Mouse (Mus musculus) CH12.LX (cell line): ENCODE data around the gene Csdc2. TPM values are rescaled to one million over a fixed set of nuclear protein-coding genes. Genes with fewer than 3 reads are reported as not detected.

Experiments used
- DNase-seq: peaks from one replicate; pipeline ENCODE4 v3.0.0-alpha.2; 2013; ENCODE audit errors: extremely low read depth
- H3K27ac ChIP-seq: 2 replicates; pipeline ENCODE4 v1.5.1; 2012; ENCODE audit warnings: low read depth, mild to moderate bottlenecking, control low read depth, moderate library complexity; ENCODE audit not compliant: insufficient read depth
- H3K27me3 ChIP-seq: replicated peaks from 2 replicates; pipeline ENCODE3; 2012; ENCODE audit warnings: inconsistent platforms
- H3K36me3 ChIP-seq, 2 experiments: replicated peaks in 1 of 2; 2 replicates each; pipeline versions ENCODE3 to v1.6.1; 2012; ENCODE audit warnings: inconsistent platforms in 1 of 2, low read length in 1 of 2, mild to moderate bottlenecking in 1 of 2, mixed read lengths in 1 of 2, moderate library complexity in 1 of 2; ENCODE audit not compliant: control insufficient read depth in 1 of 2, insufficient read depth in 1 of 2
- H3K4me1 ChIP-seq, 2 experiments: 2 replicates each; pipeline ENCODE4 v1.6.1; 2012; ENCODE audit warnings: inconsistent platforms in 1 of 2, moderate library complexity in 1 of 2; ENCODE audit not compliant: insufficient read depth in 2 of 2, control insufficient read depth in 1 of 2
- H3K4me2 ChIP-seq: 2 replicates; pipeline ENCODE4 v1.6.1; 2012; ENCODE audit warnings: low read depth, mild to moderate bottlenecking, control low read depth; ENCODE audit not compliant: poor library complexity, insufficient read depth, severe bottlenecking
- H3K4me3 ChIP-seq, 3 experiments: fragments of 150-350 bp in 1 of 3; sonication (generic) in 1 of 3; replicated peaks in 1 of 3; 2 replicates each; pipeline versions ENCODE3 to v1.5.1; 2011 to 2012; ENCODE audit warnings: low read depth in 2 of 3, low read length in 2 of 3, mild to moderate bottlenecking in 2 of 3, moderate library complexity in 2 of 3, control low read depth in 1 of 3, improper control_type of control experiment in 1 of 3, inconsistent platforms in 1 of 3, mixed read lengths in 1 of 3; ENCODE audit not compliant: poor library complexity in 1 of 3
- H3K79me2 ChIP-seq: replicated peaks from 2 replicates; pipeline ENCODE4 v1.6.1; 2012; ENCODE audit warnings: mild to moderate bottlenecking, moderate library complexity; ENCODE audit not compliant: control insufficient read depth, poor library complexity, insufficient read depth, severe bottlenecking; ENCODE audit errors: extremely low read depth
- H3K9ac ChIP-seq: 2 replicates; pipeline ENCODE4 v1.6.1; 2012; ENCODE audit warnings: low read depth, mild to moderate bottlenecking, control low read depth, moderate library complexity; ENCODE audit not compliant: insufficient read depth
- H3K9me3 ChIP-seq: replicated peaks from 2 replicates; pipeline ENCODE3; 2012; ENCODE audit warnings: low read length, inconsistent platforms, mixed read lengths
- CHD1 ChIP-seq: IDR thresholded peaks from 2 replicates; pipeline ENCODE4 v1.6.1; 2012; ENCODE audit warnings: low read depth, low read length, improper control_type of control experiment, inconsistent platforms
- CHD2 ChIP-seq: IDR thresholded peaks from 2 replicates; pipeline ENCODE4 v1.6.1; 2011; ENCODE audit warnings: low read length, improper control_type of control experiment
- CTCF ChIP-seq, 2 experiments: IDR thresholded peaks in 1 of 2; conservative IDR thresholded peaks in 1 of 2; 2 replicates each; pipeline ENCODE4 v1.5.1; 2011 to 2012; ENCODE audit warnings: low read depth in 2 of 2, low read length in 2 of 2, improper control_type of control experiment in 1 of 2, inconsistent platforms in 1 of 2, mild to moderate bottlenecking in 1 of 2, moderate library complexity in 1 of 2
- E2F4 ChIP-seq: IDR thresholded peaks from 2 replicates; pipeline ENCODE4 v1.6.1; 2011; ENCODE audit warnings: low read depth, low read length, improper control_type of control experiment; ENCODE audit not compliant: insufficient replicate concordance
- ELF1 ChIP-seq: IDR thresholded peaks from 2 replicates; pipeline ENCODE4 v1.6.1; 2014; ENCODE audit warnings: low read depth, mild to moderate bottlenecking, inconsistent platforms, low read length, improper control_type of control experiment
- EP300 ChIP-seq: IDR thresholded peaks from 2 replicates; pipeline ENCODE4 v1.6.1; 2011; ENCODE audit warnings: low read length, improper control_type of control experiment
- GABPA ChIP-seq: IDR thresholded peaks from 2 replicates; pipeline ENCODE4 v1.6.1; 2012; ENCODE audit warnings: low read depth, low read length, improper control_type of control experiment, inconsistent platforms; ENCODE audit not compliant: insufficient replicate concordance
- HCFC1 ChIP-seq: IDR thresholded peaks from 2 replicates; pipeline ENCODE4 v1.6.1; 2012; ENCODE audit warnings: low read depth, mild to moderate bottlenecking, inconsistent platforms, low read length, improper control_type of control experiment
- MAFK ChIP-seq: IDR thresholded peaks from 2 replicates; pipeline ENCODE4 v1.6.1; 2011; ENCODE audit warnings: low read length, improper control_type of control experiment; ENCODE audit not compliant: insufficient replicate concordance
- MAX ChIP-seq: IDR thresholded peaks from 2 replicates; pipeline ENCODE4 v1.6.1; 2011; ENCODE audit warnings: low read length, improper control_type of control experiment
- MAZ ChIP-seq: IDR thresholded peaks from 2 replicates; pipeline ENCODE4 v1.6.1; 2012; ENCODE audit warnings: low read depth, mild to moderate bottlenecking, inconsistent platforms, low read length, improper control_type of control experiment, moderate library complexity
- MEF2A ChIP-seq: IDR thresholded peaks from 2 replicates; pipeline ENCODE4 v1.6.1; 2014; ENCODE audit warnings: low read depth, mild to moderate bottlenecking, inconsistent platforms, low read length, improper control_type of control experiment, borderline replicate concordance
- MXI1 ChIP-seq: IDR thresholded peaks from 2 replicates; pipeline ENCODE4 v1.6.1; 2011; ENCODE audit warnings: mild to moderate bottlenecking, low read depth, low read length, improper control_type of control experiment
- NELFE ChIP-seq: IDR thresholded peaks from 2 replicates; pipeline ENCODE4 v1.6.1; 2011; ENCODE audit warnings: low read depth, low read length, improper control_type of control experiment
- NRF1 ChIP-seq: IDR thresholded peaks from 2 replicates; pipeline ENCODE4 v1.6.1; 2014; ENCODE audit warnings: low read depth, mild to moderate bottlenecking, inconsistent platforms, low read length, improper control_type of control experiment, moderate library complexity
- POLR2A ChIP-seq: IDR thresholded peaks from 2 replicates; pipeline ENCODE4 v1.6.1; 2011; ENCODE audit warnings: low read depth, mild to moderate bottlenecking, improper control_type of control experiment, low read length
- POLR2AphosphoS2 ChIP-seq: IDR thresholded peaks from 2 replicates; pipeline ENCODE4 v1.6.1; 2011; ENCODE audit warnings: low read depth, low read length, improper control_type of control experiment
- SIN3A ChIP-seq: IDR thresholded peaks from 2 replicates; pipeline ENCODE4 v1.6.1; 2012; ENCODE audit warnings: low read length, improper control_type of control experiment, inconsistent platforms
- TCF12 ChIP-seq: IDR thresholded peaks from 2 replicates; pipeline ENCODE4 v1.6.1; 2014; ENCODE audit warnings: low read depth, mild to moderate bottlenecking, inconsistent platforms, low read length, improper control_type of control experiment
- USF1 ChIP-seq: IDR thresholded peaks from 2 replicates; pipeline ENCODE4 v1.6.1; 2014; ENCODE audit warnings: low read depth, mild to moderate bottlenecking, inconsistent platforms, low read length, improper control_type of control experiment
- USF2 ChIP-seq: conservative IDR thresholded peaks from 2 replicates; pipeline ENCODE4 v1.6.1; 2011; ENCODE audit warnings: low read depth, low read length, improper control_type of control experiment
- ZKSCAN1 ChIP-seq: IDR thresholded peaks from 2 replicates; pipeline ENCODE4 v1.6.1; 2012; ENCODE audit warnings: low read depth, inconsistent platforms, low read length, improper control_type of control experiment, borderline replicate concordance
- ZMIZ1 ChIP-seq: IDR thresholded peaks from 2 replicates; pipeline ENCODE4 v1.6.1; 2012; ENCODE audit warnings: low read depth, mild to moderate bottlenecking, inconsistent platforms, low read length, improper control_type of control experiment
- ZNF384 ChIP-seq: IDR thresholded peaks from 2 replicates; pipeline ENCODE4 v1.6.1; 2012; ENCODE audit warnings: low read depth, low read length, improper control_type of control experiment, inconsistent platforms
- dilution Hi-C: fragments of 300-500 bp; cut with MboI; formaldehyde crosslinking; loops from 2 replicates; pipeline ENCODE4 v1.14.3; 2020; ENCODE audit warnings: low sequenced_read_pairs; ENCODE audit not compliant: extremely low pct_unique_long_range_greater_than_20kb, extremely low pct_ligation_motif_present
- in situ Hi-C: fragments of 300-500 bp; cut with MboI; formaldehyde crosslinking; loops from 3 replicates; pipeline ENCODE4 v1.14.3; 2019; ENCODE audit warnings: low sequenced_read_pairs, low pct_ligation_motif_present, low pct_unique_long_range_greater_than_20kb, mixed read lengths
- polyA plus RNA-seq: library from polyadenylated mRNA; unstranded; fragments of >175 nt; gene quantifications from 2 replicates; pipeline ENCODE4 v1.2.1, GENCODE M21; 2012; ENCODE audit warnings: low read depth; ENCODE audit not compliant: insufficient read length
- total RNA-seq, 2 experiments: library from RNA; depleted of rRNA; stranded (reverse); fragments of 300-350 nt in 1 of 2; fragments of >200 nt in 1 of 2; gene quantifications; 2 replicates each; pipeline ENCODE4 v1.2.3; 2012 to 2014

Csdc2 gene
- total and polyA plus RNA-seq, 3 experiments: 0.08 to 0.43 TPM; not detected in 1

DNA sequence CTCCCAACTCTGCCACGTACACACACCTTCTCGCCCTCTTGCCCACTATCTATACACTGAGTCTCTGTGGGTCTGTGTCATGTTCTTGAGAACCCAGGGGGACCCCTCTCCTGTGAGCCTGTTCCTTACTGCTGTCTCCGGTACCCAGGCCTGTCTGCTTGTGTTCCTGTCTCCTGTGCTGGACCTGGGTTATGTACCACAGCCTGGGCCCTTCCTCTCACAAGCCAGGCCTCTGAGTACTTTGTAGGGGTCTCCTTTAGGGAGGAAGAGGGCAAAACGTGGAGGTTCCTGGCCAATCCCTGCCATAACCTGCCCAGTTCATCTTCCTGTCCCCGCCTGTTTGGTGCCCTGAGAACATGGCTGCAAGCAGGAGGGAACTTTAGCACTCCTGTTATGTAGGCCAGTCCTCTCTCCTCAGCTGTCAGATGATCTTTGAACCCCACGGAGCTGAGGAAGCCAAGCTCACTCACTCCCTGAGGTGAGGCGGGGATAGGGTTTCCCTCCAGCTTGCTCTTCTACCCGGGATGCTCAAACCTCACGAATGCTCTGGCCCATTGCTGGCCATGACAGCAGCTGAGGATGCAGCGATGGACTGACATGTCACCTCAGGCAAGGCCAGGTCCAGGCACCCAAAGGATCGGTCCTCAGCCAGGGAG, 13.0 kb downstream of the Csdc2 start:
- Histone ChIP-seq H3K79me2 (no peaks in the 10 kb centered on the region), H3K4me2 (no peak overlapping the region), H3K36me3 (peaks cover 42 to 58% of the 10 kb centered on the region in 2 experiments)
- TF ChIP-seq SIN3A (no peak), USF2 (no peak), POLR2A (no peak), ZKSCAN1 (no peak), ELF1 (no peak), CTCF (conservative IDR thresholded peaks at IDR 0.05 in 1 of 2, IDR thresholded peaks at IDR 0.05 in 1 of 2; ENCODE audit: low read depth in 2 of 2, low read length in 2 of 2) (no peak), TCF12 (no peak), GABPA (no peak), MAFK (no peak), E2F4 (no peak), CHD1 (no peak), MXI1 (no peak), MAZ (no peak), CHD2 (no peak), HCFC1 (no peak), USF1 (no peak)
- TF ChIP-seq, all 38 proteins: peak for 0
- peaks cover 13 to 21% of the 10 kb centered on the region in 2 experiments for H3K4me1 ChIP-seq
- dilution Hi-C loops (no loop called here), in situ Hi-C loops (loop anchor here (5.0 kb wide), 1 partner anchor 48 kb away; no protein-coding TSS in a partner anchor)
- no peak overlapping the region for H3K9ac ChIP-seq
- no peaks in the 10 kb centered on the region for H3K27me3 ChIP-seq
- no peak overlapping the region for H3K27ac ChIP-seq
- no peak for DNase-seq
- no peak overlapping the region for H3K4me3 ChIP-seq
- H3K9me3 ChIP-seq: peaks cover 5% of the 10 kb centered on the region

- no peak for DNase-seq
- in situ Hi-C loops: loop anchor here (5.0 kb wide), 1 partner anchor 47 kb away; no protein-coding TSS in a partner anchor
- dilution Hi-C loops: no loop called here
These were observed 14.2 kb downstream of the Csdc2 start for GRCm38 (mm10) chr15:81950716-81951115.

More at GRCm38 (mm10) chr15:81950716-81951115, 14.2 kb downstream of the Csdc2 start:
- Histone ChIP-seq H3K27ac (no peak overlapping the region), H3K4me3 (no peak overlapping the region), H3K79me2 (no peaks in the 10 kb centered on the region), H3K4me1 (peaks cover 13 to 21% of the 10 kb centered on the region in 2 experiments), H3K9ac (no peak overlapping the region), H3K36me3 (peaks cover 51 to 67% of the 10 kb centered on the region in 2 experiments), H3K4me2 (no peak overlapping the region), H3K27me3 (no peaks in the 10 kb centered on the region), H3K9me3 (peaks cover 5% of the 10 kb centered on the region)
- TF ChIP-seq NELFE: no peak
- TF ChIP-seq ZNF384: no peak
- TF ChIP-seq NRF1: no peak
- no peak for TF ChIP-seq ZMIZ1
- TF ChIP-seq CTCF (conservative IDR thresholded peaks at IDR 0.05 in 1 of 2, IDR thresholded peaks at IDR 0.05 in 1 of 2; ENCODE audit: low read depth in 2 of 2, low read length in 2 of 2): no peak
- no peak for TF ChIP-seq EP300
- no peak for TF ChIP-seq SIN3A
- no peak for TF ChIP-seq MEF2A
- TF ChIP-seq POLR2AphosphoS2: no peak
- no peak for TF ChIP-seq CHD2
- no peak for TF ChIP-seq MAX
- no peak for TF ChIP-seq CHD1
